In genomic region chr3:149190856-149191576, GRCm38 (mm10) we compare ENCODE assay signal across 10 mouse cellular contexts.
DNase-seq lines count a peak whose midpoint lies in the region; ATAC-seq and TF ChIP-seq lines count a peak whose summit lies in the region.
"Had no signal": no experiment of that assay in that cellular context is flagged by ENCODE, and none has a peak within 500 bp of the region (broad histone marks: within the 10 kb centered on the region; RNA-seq: fewer than 3 reads in every experiment).

No protein-coding gene starts in this region.

- DNase-seq in intestine, embryonic 14.5 days (ENCODE audit: low spot score): peak; percentile 47
- DNase-seq in hindbrain, embryonic 14.5 days (ENCODE audit: low spot score): no peak
- DNase-seq in spleen, postnatal 36 days (ENCODE audit: low spot score in 2 of 2): no peak
- no peak for DNase-seq in kidney, adult 9 months
- no peak for DNase-seq in c-Kit-positive CD71-positive TER-119-positive erythroid progenitor cells, embryonic 14.5 days (ENCODE audit: low spot score)
- DNase-seq: lung, postnatal 10 days had no signal

- no peaks in the 10 kb centered on the region for H3K27me3 ChIP-seq in intestine, embryonic 14.5 days (replicated peaks; ENCODE audit: control insufficient read depth, insufficient read depth, low read length)
- H3K27me3 ChIP-seq in intestine, embryonic 16.5 days (replicated peaks; ENCODE audit: control insufficient read depth, insufficient read depth, low read length): no peaks in the 10 kb centered on the region
- no peaks in the 10 kb centered on the region for H3K27me3 ChIP-seq in E14TG2a.4 (ENCODE audit: insufficient read depth, low read length)
- H3K27me3 ChIP-seq in hindbrain, embryonic 14.5 days (ENCODE audit: control insufficient read depth, insufficient read depth, low read length): no peaks in the 10 kb centered on the region

- no peak for ATAC-seq in intestine, embryonic 14.5 days (replicated peaks; ENCODE audit: low FRiP score, low TSS enrichment, low read depth)
- no peak for ATAC-seq in intestine, embryonic 16.5 days
- ATAC-seq in hindbrain, embryonic 14.5 days (ENCODE audit: low FRiP score): peak; percentile 21; the same call in 1 of the 2 replicates
- ATAC-seq: intestine, postnatal 0 days had no signal

- H3K9ac ChIP-seq in intestine, embryonic 14.5 days (ENCODE audit: low read length): no peak overlapping the region
- no peak overlapping the region for H3K9ac ChIP-seq in intestine, embryonic 16.5 days (ENCODE audit: low read depth, low read length)
- H3K9ac ChIP-seq in hindbrain, embryonic 14.5 days: no peak overlapping the region

- no peaks in the 10 kb centered on the region for H3K9me3 ChIP-seq in intestine, embryonic 14.5 days (ENCODE audit: control insufficient read depth, low read length)
- no peaks in the 10 kb centered on the region for H3K9me3 ChIP-seq in intestine, embryonic 16.5 days (ENCODE audit: control insufficient read depth, low read length)
- H3K9me3 ChIP-seq in E14TG2a.4 (ENCODE audit: low read length): peaks cover 7% of the 10 kb centered on the region
- no peaks in the 10 kb centered on the region for H3K9me3 ChIP-seq in hindbrain, embryonic 14.5 days (ENCODE audit: control insufficient read depth, low read length)

- no peaks in the 10 kb centered on the region for H3K36me3 ChIP-seq in intestine, embryonic 14.5 days (ENCODE audit: control insufficient read depth, insufficient read depth, low read length)
- H3K36me3 ChIP-seq in intestine, embryonic 16.5 days (ENCODE audit: control insufficient read depth, insufficient read depth, low read length): no peaks in the 10 kb centered on the region
- no peaks in the 10 kb centered on the region for H3K36me3 ChIP-seq in E14TG2a.4 (ENCODE audit: insufficient read depth, low read length)
- no peaks in the 10 kb centered on the region for H3K36me3 ChIP-seq in hindbrain, embryonic 14.5 days (replicated peaks; ENCODE audit: control insufficient read depth, insufficient read depth)

- WGBS in intestine, embryonic 14.5 days: 82% methylated on average over 19 of the region's 19 CpGs
- WGBS in intestine, embryonic 16.5 days: 81% methylated on average over 19 of the region's 19 CpGs
- 45% methylated on average over 19 of the region's 19 CpGs for WGBS in hindbrain, embryonic 14.5 days

- H3K4me3 ChIP-seq in intestine, embryonic 14.5 days (ENCODE audit: low read depth, low read length): no peak overlapping the region
- H3K4me3 ChIP-seq in intestine, embryonic 16.5 days (ENCODE audit: low read length): no peak overlapping the region
- peak overlapping the region; percentile 26; the same call in 1 of the 2 replicates for H3K4me3 ChIP-seq in E14TG2a.4 (replicated peaks; ENCODE audit: low read length)
- H3K4me3 ChIP-seq in brown adipose tissue, adult 24 weeks (ENCODE audit: insufficient read depth, low read depth, low read length): peak overlapping the region; percentile 45
- peak overlapping the region; percentile 13; the same call in 1 of the 2 replicates for H3K4me3 ChIP-seq in hindbrain, embryonic 14.5 days (replicated peaks; ENCODE audit: low read length)

- H3K4me1 ChIP-seq in intestine, embryonic 14.5 days (replicated peaks; ENCODE audit: control insufficient read depth, insufficient read depth, low read length): peaks cover 7% of the 10 kb centered on the region
- H3K4me1 ChIP-seq in intestine, embryonic 16.5 days (ENCODE audit: control insufficient read depth, insufficient read depth, low read length): 0 out of 2 replicates have a peak, but pooled peaks cover 3% of the 10 kb centered on the region
- peaks cover 3% of the 10 kb centered on the region; the same call in 1 of the 2 replicates for H3K4me1 ChIP-seq in E14TG2a.4 (replicated peaks; ENCODE audit: low read depth, low read length)
- peaks cover 3% of the 10 kb centered on the region; the same call in 1 of the 2 replicates for H3K4me1 ChIP-seq in brown adipose tissue, adult 24 weeks (ENCODE audit: control insufficient read depth, insufficient read depth, insufficient read length, low read length)
- H3K4me1 ChIP-seq in hindbrain, embryonic 14.5 days (replicated peaks; ENCODE audit: control insufficient read depth, insufficient read depth, low read length): 0 out of 2 replicates have a peak, but pooled peaks cover 7% of the 10 kb centered on the region

- no peak overlapping the region for H3K4me2 ChIP-seq in intestine, embryonic 14.5 days (ENCODE audit: low read length)
- H3K4me2 ChIP-seq in intestine, embryonic 16.5 days (ENCODE audit: low read depth, low read length): no peak overlapping the region
- H3K4me2 ChIP-seq in hindbrain, embryonic 14.5 days (replicated peaks): peak overlapping the region; percentile 44

- no peak overlapping the region for H3K27ac ChIP-seq in intestine, embryonic 14.5 days (ENCODE audit: low read depth)
- H3K27ac ChIP-seq in intestine, embryonic 16.5 days (ENCODE audit: low read length): no peak overlapping the region
- H3K27ac ChIP-seq in brown adipose tissue, adult 24 weeks (replicated peaks; ENCODE audit: low read depth, low read length): peak overlapping the region; percentile 96
- no peak overlapping the region for H3K27ac ChIP-seq in hindbrain, embryonic 14.5 days

- TF ChIP-seq CTCF in E14TG2a.4 (conservative IDR thresholded peaks at IDR 0.05; ENCODE audit: low read length): no peak

Comparison
In these comparisons a context has a peak if more than half of its experiments do, and no peak if none do; other contexts are left out.
1. H3K4me3 ChIP-seq: peak in E14TG2a.4 (single experiment), brown adipose tissue, adult 24 weeks (single experiment) and hindbrain, embryonic 14.5 days (single experiment); none in intestine, embryonic 14.5 days (single experiment) and intestine, embryonic 16.5 days (single experiment).